Mouse (Mus musculus) liver, postnatal 0 days (tissue): ENCODE measurements at regions not wholly inside any gene's neighbourhood (a gene's known extent, or its start where the extent isn't known, plus 50 kb on each side); places are given as distances from the start of the nearest gene placed in this dataset.

ENCODE experiments used
- CTCF ChIP-seq: sonication (generic); IDR thresholded peaks from 2 replicates; pipeline ENCODE4 v1.5.1; 2016; ENCODE audit warnings: antibody characterized with exemption, low read depth
- EP300 ChIP-seq: IDR thresholded peaks from 2 replicates; pipeline ENCODE4 v1.6.1; 2016; ENCODE audit warnings: antibody characterized with exemption, low read depth, mild to moderate bottlenecking

DNA sequence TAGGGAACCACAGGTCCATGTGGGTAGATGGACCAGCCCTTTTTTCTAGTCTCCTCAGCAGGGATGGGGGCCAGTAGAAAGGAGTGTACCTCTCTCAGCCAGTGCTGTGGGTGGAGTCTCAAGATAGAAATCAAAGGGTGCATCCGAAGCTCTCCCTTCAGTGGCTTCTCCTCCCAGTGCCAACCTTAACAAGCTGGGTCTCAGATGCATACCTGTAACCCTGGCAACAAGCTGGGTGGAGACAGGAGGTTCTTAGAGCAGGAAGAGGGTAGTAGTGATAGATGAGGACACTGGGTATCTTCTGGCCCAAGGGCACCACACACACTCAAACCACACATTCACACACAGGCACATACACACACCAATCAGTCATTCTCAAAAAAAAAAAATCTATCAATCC is 113.7 kb upstream of the Fut8 start:
- no peak for TF ChIP-seq EP300
- TF ChIP-seq CTCF: no peak
